Mouse (Mus musculus): ENCODE data around the gene Foxr1. TPM values are rescaled to one million over a fixed set of nuclear protein-coding genes. Genes with fewer than 3 reads are reported as not detected.
"Not testable (repeated sequence)": the region's sequence is repeated elsewhere in the genome, so short reads cannot be mapped to it uniquely, and the experiment has no call there.

Gene Foxr1
- total RNA-seq, 2 experiments from 2014 or later, result not detected

DNA sequence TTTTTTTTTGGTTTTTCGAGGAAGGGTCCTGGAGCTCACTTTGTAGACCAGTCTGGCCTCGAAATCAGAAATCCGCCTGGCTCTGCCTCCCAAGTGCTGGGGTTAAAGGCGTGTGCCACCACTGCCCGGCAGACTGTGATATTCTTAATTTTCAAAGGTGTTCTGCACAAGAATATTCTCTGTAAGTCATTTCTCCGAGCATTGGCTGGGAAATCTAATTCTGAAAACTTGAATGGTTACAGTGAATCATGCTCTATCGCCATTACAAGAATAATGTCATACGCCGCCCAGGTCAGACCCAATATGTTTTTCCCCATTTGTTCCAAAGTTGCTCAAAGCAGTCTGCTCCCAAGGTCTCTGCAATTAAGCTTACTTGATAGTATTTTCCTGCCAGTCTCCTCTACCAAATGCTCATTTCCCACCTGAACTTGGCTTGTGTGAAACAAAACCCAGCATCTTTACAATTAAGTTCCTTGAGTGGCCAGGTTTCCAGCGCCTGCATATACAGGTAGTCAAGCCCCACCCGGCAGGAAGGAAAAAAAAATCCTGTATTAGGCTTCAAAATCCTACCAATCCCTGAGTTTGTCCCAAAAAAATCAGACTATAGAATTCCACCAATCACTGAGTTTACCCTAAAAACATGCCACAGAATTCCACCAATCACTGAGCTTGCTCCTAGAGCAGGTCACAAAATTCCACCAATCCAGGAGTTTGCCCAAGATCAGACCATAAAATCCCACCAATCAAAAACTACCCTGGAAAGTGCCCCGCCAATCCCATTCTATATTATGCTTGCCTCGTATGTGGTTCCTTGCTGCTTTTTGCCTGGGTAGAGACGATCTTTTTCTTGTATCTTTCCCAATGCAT lies 22.2 kb downstream of the Foxr1 start, which contains the start of gene Ccdc84:
Ccdc84 (minus strand) TSS at position 51 of the 867 bp plus-strand sequence.
- peak within 1 kb of the TSS; percentile 98 for H3K4me3 ChIP-seq
- intact Hi-C loops (cut with DNase I), result no loop called here
- TF ChIP-seq CTCF (IDR thresholded peaks at IDR 0.05), result no peak
- H3K27ac ChIP-seq, result peak within 1 kb of the TSS; percentile 97
- DNase-seq, result no peak

GRCm38 (mm10) chr9:44417892-44418363 lies 23.0 kb downstream of the Foxr1 start:
- intact Hi-C loops (cut with DNase I), result no loop called here
- peak; percentile 98 for DNase-seq
- Histone ChIP-seq H3K27ac (peak overlapping the region; percentile 97), H3K4me3 (peak overlapping the region; percentile 98)
- peak; percentile 87 for TF ChIP-seq CTCF (IDR thresholded peaks at IDR 0.05)

- no peak for TF ChIP-seq CTCF (IDR thresholded peaks at IDR 0.05)
- H3K27ac ChIP-seq, result peak overlapping the region; percentile 97
- intact Hi-C loops (cut with DNase I), result no loop called here
- H3K4me3 ChIP-seq, result peak overlapping the region; percentile 98
- no peak for DNase-seq
These were observed 23.6 kb downstream of the Foxr1 start for GRCm38 (mm10) chr9:44417156-44417891.

- no peak for DNase-seq
- TF ChIP-seq CTCF (IDR thresholded peaks at IDR 0.05), result no peak
- intact Hi-C loops (cut with DNase I), result no loop called here
- H3K4me3 ChIP-seq, result no peak overlapping the region
- H3K27ac ChIP-seq, result no peak overlapping the region
These were observed 28.2 kb downstream of the Foxr1 start for GRCm38 (mm10) chr9:44412781-44413180.

DNA sequence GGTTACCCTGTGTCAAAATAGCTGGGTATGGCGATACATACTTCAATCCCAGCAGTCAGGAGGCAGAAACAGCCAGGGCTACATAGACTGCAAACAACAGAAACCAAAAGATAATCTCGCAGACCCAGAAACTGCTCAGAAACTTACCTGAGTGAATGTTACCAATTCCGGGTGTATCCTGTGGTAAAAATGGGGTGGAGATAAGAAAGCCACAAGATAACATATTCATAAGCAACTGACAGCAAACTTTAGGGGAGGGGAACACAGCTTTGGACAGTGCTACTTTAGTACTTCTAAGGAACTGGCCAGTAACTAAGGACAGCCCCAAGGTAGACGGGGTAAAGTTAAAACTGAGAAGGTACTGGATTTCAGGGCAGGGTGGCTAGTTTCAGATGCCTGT lies 28.6 kb downstream of the Foxr1 start:
- no peak for DNase-seq
- intact Hi-C loops (cut with DNase I), result no loop called here
- no peak overlapping the region for H3K4me3 ChIP-seq
- no peak for TF ChIP-seq CTCF (IDR thresholded peaks at IDR 0.05)
- no peak overlapping the region for H3K27ac ChIP-seq

GRCm38 (mm10) chr9:44411601-44412130 lies 29.3 kb downstream of the Foxr1 start:
- intact Hi-C loops (cut with DNase I), result no loop called here
- DNase-seq, result no peak
- no peak for TF ChIP-seq CTCF (IDR thresholded peaks at IDR 0.05)
- Histone ChIP-seq H3K4me3 (no peak overlapping the region), H3K27ac (no peak overlapping the region)

- Histone ChIP-seq H3K27ac (no peak overlapping the region), H3K4me3 (no peak overlapping the region)
- no peak for DNase-seq
- intact Hi-C loops (cut with DNase I), result no loop called here
- TF ChIP-seq CTCF (IDR thresholded peaks at IDR 0.05), result no peak
These were observed 30.1 kb downstream of the Foxr1 start for GRCm38 (mm10) chr9:44410647-44411336.

GRCm38 (mm10) chr9:44408693-44409092 lies 32.2 kb downstream of the Foxr1 start:
- Histone ChIP-seq H3K4me3 (peak overlapping the region; percentile 95), H3K27ac (peak overlapping the region; percentile 97; the same call in 1 of the 2 replicates)
- intact Hi-C loops (cut with DNase I); DNase-seq: not testable (repeated sequence)

GRCm38 (mm10) chr9:44407752-44408097 lies 33.2 kb downstream of the Foxr1 start:
- intact Hi-C loops (cut with DNase I), result no loop called here
- DNase-seq, result no peak
- Histone ChIP-seq H3K4me3 (peak overlapping the region; percentile 95), H3K27ac (peak overlapping the region; percentile 97)
- TF ChIP-seq CTCF (IDR thresholded peaks at IDR 0.05), result no peak

- DNase-seq, result peak; percentile 94
- TF ChIP-seq CTCF (IDR thresholded peaks at IDR 0.05), result no peak
- Histone ChIP-seq H3K27ac (peak within 1 kb of the TSS; percentile 97), H3K4me3 (peak within 1 kb of the TSS; percentile 95)
- intact Hi-C loops (cut with DNase I), result no loop called here
These were observed 33.8 kb downstream of the Foxr1 start, which contains the start of the genes Rps25 and Trappc4 for GRCm38 (mm10) chr9:44406906-44407751. TSS of gene Rps25 (plus strand) at chr9:44407139. TSS of gene Trappc4 (minus strand) at chr9:44407600.

GRCm38 (mm10) chr9:44405011-44405410 lies 35.9 kb downstream of the Foxr1 start:
- no peak for DNase-seq
- H3K4me3 ChIP-seq, result no peak overlapping the region
- no peak overlapping the region for H3K27ac ChIP-seq
- TF ChIP-seq CTCF (IDR thresholded peaks at IDR 0.05), result no peak
- intact Hi-C loops (cut with DNase I), result no loop called here

All from gastrocnemius, adult 2 months (tissue).